Mouse (Mus musculus): ENCODE results near the gene Arhgap24.

DNA sequence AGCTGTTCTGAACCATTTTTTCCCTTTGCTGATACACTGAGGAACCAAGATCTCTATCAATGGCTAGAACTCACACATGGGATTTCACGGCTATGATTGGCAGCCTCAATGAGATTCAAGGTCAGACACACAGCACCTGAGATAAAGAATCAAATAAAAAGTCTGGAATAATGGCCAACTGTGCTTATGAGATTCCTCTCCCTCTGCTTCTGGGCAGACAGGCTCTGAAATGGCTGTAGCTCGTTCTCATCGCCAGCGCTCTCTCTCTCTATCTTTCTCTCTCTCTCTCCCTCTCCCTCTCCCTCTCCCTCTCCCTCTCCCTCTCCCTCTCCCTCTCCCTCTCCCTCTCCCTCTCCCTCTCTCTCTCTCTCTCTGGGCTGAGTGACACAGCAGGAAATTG lies 357.9 kb downstream of the Arhgap24 start:
- no peak for TF ChIP-seq CTCF (conservative IDR thresholded peaks at IDR 0.05; ENCODE audit: low read length)
- TF ChIP-seq POU5F1 (IDR thresholded peaks at IDR 0.05; ENCODE audit: borderline replicate concordance, low read length): no peak

Measured in E14TG2a.4 (cell line).